Mouse (Mus musculus) gastrocnemius, adult 2 months (tissue): ENCODE measurements at regions not wholly inside any gene's neighbourhood (a gene's known extent, or its start where the extent isn't known, plus 50 kb on each side); places are given as distances from the start of the nearest gene placed in this dataset.
A peak's percentile ranks its signal among the peaks of the same experiment; 100 is the strongest.

ENCODE experiments used
- DNase-seq: peaks from one replicate; pipeline ENCODE4 v3.0.0; 2022
- H3K27ac ChIP-seq: fragments of 200-600 bp; 2 replicates; pipeline ENCODE4 v1.8.1; 2022; ENCODE audit warnings: mild to moderate bottlenecking
- H3K4me3 ChIP-seq: fragments of 200-600 bp; 2 replicates; pipeline ENCODE4 v1.8.1; 2022; ENCODE audit warnings: mild to moderate bottlenecking, moderate library complexity
- CTCF ChIP-seq: fragments of 200-600 bp; IDR thresholded peaks from 2 replicates; pipeline ENCODE4 v1.8.1; 2022; ENCODE audit warnings: antibody characterized with exemption, mild to moderate bottlenecking, moderate library complexity
- intact Hi-C: fragments of 180-260 bp; cut with DNase I; formaldehyde crosslinking; loops from one replicate; pipeline ENCODE4 v1.15.1; 2025

DNA sequence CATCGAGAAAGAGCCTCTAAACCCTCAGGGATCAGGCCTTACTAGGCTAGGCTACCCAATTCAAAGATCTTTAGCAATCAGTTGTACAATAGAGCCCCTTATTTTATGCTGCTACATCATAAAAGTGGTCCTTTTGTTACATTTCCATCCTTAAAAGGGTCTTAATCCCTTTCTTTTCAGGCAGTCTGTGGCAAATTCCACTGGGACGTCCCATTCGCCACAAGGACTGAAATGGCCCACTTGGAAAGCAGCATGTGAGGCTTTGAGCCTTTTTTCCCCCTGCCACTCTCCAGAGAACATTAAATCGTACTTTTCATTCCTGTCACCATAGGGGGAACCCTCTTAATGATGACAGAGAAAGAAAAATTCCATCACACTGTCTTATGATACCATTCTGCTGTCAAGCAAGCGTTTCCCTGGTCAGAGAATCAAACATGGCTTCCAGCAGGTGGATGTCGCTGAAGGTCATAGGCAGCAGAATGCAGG is 1097.7 kb upstream of the Nr2f1 start:
- H3K27ac ChIP-seq: no peak overlapping the region
- no peak overlapping the region for H3K4me3 ChIP-seq
- DNase-seq: no peak
- intact Hi-C loops: no loop called here
- no peak for TF ChIP-seq CTCF

DNA sequence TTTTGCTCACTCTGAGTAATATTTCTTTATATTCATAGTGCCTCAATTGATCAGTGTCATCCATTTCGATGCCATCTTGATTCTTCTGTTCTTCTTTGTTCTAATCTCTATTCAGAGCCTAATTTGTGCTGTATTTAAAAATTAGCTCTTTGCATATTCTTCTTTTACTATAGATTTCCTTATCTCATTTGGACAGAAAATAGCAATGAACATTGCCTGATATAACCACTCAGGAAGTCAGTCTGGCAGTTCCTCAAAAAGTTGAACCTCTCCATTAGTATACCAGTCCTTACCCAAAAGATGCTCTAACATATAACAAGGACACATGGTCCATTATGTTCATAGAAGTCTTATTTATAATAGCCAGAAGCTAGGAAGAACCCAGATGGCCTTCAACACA is 1088.5 kb upstream of the Nr2f1 start:
- intact Hi-C loops: no loop called here
- no peak for DNase-seq
- no peak for TF ChIP-seq CTCF
- Histone ChIP-seq H3K4me3 (no peak overlapping the region), H3K27ac (no peak overlapping the region)

DNA sequence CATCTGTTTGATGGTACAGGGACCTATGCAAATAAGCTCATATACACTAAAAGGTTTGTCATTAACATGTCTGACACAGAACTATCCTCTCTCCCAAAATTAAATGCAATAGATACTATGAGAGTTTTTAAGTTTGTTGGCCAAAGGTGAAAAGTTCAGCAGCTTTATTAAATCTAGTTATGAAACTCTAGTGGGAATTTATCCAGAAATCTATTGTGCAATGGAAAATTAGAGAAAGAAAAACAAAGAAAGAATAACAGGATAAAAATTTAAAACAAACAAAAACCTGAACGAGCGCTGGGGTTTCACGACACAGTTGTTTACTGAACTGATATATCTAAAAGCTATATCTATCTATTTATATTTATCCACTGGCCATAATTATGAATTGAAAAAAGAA is 1086.6 kb upstream of the Nr2f1 start:
- DNase-seq: no peak
- Histone ChIP-seq H3K27ac (peak overlapping the region; percentile 20; the same call in 1 of the 2 replicates), H3K4me3 (no peak overlapping the region)
- TF ChIP-seq CTCF: no peak
- intact Hi-C loops: no loop called here

- intact Hi-C loops: no loop called here
Measured at GRCm38 (mm10) chr13:79285478-79285877, 1085.9 kb upstream of the Nr2f1 start.

GRCm38 (mm10) chr13:79277714-79278113 is 1078.2 kb upstream of the Nr2f1 start:
- no peak for DNase-seq
- Histone ChIP-seq H3K4me3 (no peak overlapping the region), H3K27ac (no peak overlapping the region)
- TF ChIP-seq CTCF: no peak
- intact Hi-C loops: no loop called here

More at GRCm38 (mm10) chr13:79285478-79285877, 1085.9 kb upstream of the Nr2f1 start:
- DNase-seq: no peak
- H3K27ac ChIP-seq: no peak overlapping the region
- peak; percentile 30; the same call in 1 of the 2 replicates for TF ChIP-seq CTCF
- no peak overlapping the region for H3K4me3 ChIP-seq

- Histone ChIP-seq H3K4me3 (no peak overlapping the region), H3K27ac (no peak overlapping the region)
- intact Hi-C loops: no loop called here
- no peak for DNase-seq
- TF ChIP-seq CTCF: no peak
Measured at GRCm38 (mm10) chr13:79277313-79277712, 1077.8 kb upstream of the Nr2f1 start.

DNA sequence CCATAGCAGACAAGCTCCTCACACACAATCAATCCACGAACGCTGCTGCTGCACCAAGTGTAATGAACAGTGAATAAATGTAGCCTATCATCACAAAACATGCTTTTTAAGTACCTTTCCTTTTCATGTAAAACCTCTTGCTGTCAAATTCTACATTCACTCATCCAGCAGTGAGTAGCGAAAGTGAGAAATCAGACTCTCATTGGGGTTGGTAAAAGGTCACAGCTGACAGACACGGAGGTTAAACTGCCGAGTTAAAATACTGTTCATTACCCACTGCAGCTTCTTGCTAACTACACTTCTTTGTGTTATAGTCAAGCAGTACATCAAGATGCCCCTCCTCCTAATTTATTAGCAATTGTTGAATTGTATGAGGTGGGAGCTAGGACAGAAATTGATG is 1055.8 kb upstream of the Nr2f1 start:
- intact Hi-C loops: no loop called here
- DNase-seq: no peak

DNA sequence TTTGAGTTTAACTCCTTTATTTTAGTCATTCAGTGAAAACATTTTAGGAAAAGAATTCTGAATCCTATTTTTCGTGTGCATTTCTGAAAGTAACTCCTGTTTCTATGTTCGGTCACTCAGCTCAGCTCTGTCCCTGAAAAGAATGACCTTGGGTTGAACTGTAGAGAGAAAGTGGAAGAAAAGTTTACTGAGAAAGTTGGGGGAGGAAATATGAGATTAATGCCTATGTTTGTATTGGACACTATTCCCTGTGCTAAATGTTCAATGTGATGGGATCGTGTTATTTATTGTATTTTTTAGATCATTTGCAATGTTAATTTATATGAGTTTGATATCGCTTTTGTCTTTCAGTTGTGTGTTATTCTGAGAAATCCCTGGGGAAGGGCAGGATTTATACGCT is 1052.8 kb upstream of the Nr2f1 start:
- no peak overlapping the region for H3K4me3 ChIP-seq
- no peak for DNase-seq
- intact Hi-C loops: no loop called here
- TF ChIP-seq CTCF: no peak
- H3K27ac ChIP-seq: no peak overlapping the region

More for the DNA sequence above, 1055.8 kb upstream of the Nr2f1 start:
- Histone ChIP-seq H3K27ac (no peak overlapping the region), H3K4me3 (no peak overlapping the region)
- TF ChIP-seq CTCF: no peak

- H3K4me3 ChIP-seq: no peak overlapping the region
- intact Hi-C loops: no loop called here
- no peak overlapping the region for H3K27ac ChIP-seq
- no peak for DNase-seq
- TF ChIP-seq CTCF: no peak
Measured at GRCm38 (mm10) chr13:79251269-79251668, 1051.7 kb upstream of the Nr2f1 start.
